Mouse (Mus musculus) kidney, postnatal 10 days (tissue): ENCODE results near the gene Sstr3.

Source experiments
- DNase-seq: peaks from one replicate; pipeline ENCODE4 v3.0.0; 2021; ENCODE audit warnings: mixed read lengths

Gene Sstr3

GRCm38 (mm10) chr15:78559141-78559979 is 14.9 kb upstream of the Sstr3 start:
- no peak for DNase-seq

DNA sequence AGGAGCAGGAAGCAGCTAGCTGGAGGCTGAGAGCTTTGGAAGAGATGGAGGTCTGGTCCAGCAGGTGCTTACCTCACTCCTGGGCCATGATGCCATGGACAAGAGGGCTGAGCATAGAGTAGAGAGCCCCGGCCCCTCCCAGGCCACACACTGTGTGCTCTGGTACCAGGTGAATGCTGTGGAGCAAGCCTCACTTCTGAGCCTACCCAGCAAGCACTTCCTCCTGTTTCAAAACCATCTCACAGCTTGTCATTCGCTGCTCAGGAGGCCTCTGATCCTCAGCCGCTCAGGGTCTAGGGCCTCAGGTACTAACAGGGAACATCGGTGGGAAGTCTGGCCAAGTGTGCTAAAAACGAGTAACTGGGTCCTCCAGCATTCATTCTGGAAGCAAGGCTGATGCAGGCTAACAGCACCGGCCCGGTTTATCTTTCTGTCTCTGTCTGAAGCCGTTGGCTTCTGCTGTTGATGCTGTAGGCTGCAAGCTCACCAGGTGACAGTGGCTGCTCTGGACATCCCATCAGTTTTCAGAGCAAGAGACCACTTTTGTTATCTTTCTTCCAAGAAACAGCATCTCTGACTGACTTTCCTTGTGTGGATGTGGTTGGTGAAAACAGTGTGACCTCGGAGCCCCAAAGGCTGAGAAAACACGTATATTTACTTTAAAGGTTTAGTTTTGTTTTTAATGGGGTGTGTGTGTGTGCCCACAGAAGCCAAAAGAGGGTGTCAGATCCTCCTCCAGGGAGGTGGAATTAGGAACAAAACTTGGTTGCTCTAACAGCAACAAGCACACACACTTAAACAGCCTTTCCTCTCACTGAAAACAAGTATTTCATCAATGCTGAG is 13.4 kb upstream of the Sstr3 start:
- DNase-seq, result no peak

DNA sequence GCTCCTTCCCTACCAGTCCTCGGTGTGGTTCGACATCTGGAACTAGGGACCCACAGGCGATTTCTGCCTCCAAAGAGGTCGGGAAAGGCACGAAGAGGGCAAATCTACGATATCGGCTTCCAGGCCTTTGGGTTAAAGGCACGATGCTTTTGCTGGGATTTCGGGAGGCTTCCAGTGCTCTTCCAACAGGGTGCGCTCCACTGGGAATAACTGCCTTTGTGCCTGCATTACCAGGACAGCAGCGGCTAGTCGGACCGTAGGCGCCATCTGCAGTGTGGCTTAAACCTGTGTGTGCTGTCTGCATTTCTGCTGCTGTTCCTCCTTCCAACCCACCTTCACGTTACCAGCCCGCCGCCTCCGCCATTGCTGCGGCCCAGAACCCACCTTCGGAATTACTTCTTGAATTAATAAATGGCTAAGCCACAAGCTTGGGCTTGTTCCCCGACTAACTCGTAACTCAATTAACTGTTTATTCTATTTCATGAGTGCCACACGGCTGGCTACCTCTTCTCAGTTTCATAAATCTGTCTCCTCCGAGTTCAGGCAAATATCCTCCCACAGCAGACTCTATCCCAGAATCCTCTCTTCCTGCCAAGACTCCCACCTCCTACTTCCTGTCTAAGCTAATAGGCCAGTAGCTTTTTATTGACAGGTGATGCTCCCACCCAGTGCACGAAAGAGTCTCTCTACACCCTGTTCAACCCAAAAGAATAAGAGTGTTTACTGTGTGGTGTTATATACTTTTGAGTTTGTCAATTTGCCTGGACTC is 10.2 kb upstream of the Sstr3 start:
- no peak for DNase-seq

DNA sequence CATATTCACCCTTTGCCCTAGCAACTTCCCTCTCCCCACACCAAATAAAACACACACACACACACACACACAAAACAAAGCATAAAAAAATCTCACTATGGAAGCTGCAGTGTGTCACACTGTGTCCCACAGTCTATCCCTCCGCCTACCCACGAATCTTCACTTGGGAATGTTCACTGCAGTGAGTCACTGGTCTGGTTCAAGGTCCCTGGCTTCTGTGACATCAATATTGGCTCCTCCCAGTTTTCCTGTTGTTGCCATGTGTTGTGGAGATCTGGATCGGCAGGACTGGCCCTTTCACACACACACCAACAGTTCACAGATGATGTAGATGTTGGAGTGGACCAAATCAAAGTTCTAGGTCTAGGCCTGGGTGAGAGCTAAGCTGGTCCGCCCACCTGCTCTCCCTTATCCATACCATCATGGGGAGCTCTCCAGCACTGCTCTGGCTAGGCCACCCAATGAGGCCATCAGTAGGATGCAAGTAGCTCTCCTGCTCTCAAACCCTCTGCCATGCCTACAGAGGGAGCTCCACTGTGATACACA is 4.8 kb upstream of the Sstr3 start:
- no peak for DNase-seq

DNA sequence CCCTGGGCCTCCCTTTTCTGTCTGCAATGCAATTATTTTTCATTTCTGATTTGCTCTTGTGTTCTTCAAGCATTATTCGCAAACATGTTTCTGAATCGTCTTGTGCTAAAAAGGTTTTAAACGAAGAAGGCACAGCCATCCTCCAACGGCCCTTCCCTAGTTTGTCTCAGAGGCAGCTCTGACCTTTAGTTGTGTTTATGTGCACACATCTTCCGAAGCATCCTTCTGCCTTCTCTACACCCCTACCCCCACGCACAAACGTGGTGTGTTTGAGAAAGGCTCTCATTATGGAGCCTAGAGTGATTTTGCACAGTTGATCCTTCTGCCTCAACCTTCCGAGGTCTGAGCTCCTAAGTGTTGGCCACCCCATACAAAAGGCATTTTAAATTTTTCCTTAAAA is 4.2 kb upstream of the Sstr3 start:
- DNase-seq, result no peak

DNA sequence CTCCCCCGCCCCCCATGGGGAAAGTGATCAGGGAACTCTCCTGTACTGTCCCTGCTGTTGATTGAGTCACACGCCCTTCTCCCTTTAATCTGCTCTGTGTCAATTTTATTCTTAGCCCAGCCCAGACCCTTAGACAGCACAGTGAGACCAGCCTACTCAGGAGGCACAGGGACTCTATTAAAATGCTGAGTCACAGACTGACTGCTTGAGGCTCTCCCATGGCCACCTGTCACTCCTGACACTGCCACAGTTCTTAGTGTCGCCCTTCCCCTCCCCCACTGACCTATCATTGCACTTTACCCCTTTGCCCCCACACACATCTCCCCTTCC is 3.8 kb upstream of the Sstr3 start:
- no peak for DNase-seq

DNA sequence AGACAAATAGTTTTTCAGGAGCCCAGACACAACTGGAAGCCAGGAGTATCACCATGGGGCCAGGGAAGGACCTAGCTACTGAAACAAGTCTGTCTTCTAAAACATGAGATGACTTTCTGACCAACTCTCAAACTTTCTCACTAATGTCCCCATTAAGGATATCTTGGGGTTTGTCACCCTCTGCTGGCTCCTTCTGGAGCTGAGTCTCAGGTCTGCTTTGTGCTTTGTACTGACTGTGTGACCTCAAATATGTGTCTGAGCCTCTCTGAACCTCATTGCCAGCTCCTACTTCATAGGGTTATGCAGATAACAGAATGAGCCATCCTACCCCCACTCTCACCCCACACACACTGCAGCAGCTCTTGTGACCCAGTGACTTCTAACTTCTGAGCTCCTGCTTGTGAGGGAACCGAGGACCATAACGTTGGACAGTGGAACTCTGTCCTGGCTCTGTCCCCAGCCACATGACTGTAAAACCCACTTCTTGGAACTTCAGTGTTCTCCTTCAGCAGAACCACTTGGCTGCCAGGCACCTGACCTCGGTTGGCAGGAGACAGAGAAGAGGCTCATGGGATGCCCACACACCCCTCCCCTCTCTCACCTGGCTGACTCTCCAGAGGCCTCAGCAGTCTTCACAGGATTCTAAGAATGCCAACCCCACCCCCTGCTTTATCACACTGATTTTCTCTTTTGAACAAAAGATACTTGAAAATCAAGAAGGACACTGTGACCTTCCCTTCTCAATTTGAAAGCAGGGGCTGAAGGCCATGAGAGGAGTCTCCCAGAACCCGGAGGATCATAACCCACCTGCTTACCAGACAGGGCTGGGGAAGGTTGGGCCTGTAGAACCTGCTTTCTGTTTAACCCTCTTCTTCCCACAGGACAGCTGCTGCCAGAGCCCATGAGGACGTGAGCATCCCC is 3.2 kb upstream of the Sstr3 start:
- DNase-seq, result peak; percentile 43

- no peak for DNase-seq
These were observed 1.6 kb upstream of the Sstr3 start for GRCm38 (mm10) chr15:78546060-78546459.

DNA sequence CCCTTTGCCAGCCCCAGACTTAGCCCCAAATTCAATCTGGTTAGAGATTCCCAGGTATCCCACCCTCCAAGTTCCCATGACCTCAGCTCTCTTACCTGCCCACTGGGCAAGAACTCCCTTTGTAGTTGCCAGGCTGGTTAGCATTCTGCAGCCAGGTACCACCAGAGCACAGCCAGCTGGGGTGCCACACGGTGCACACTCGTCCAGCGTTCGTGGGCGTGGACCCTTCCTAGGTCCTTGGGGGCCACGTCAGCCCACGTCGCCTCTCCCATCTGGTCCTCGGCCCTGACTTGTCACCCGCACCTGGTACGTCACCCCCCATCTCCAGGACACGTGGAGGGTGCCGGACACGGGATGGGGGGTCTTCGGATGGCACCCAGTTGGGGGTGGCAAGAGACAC is 444 bp downstream of the Sstr3 start:
- DNase-seq, result no peak

DNA sequence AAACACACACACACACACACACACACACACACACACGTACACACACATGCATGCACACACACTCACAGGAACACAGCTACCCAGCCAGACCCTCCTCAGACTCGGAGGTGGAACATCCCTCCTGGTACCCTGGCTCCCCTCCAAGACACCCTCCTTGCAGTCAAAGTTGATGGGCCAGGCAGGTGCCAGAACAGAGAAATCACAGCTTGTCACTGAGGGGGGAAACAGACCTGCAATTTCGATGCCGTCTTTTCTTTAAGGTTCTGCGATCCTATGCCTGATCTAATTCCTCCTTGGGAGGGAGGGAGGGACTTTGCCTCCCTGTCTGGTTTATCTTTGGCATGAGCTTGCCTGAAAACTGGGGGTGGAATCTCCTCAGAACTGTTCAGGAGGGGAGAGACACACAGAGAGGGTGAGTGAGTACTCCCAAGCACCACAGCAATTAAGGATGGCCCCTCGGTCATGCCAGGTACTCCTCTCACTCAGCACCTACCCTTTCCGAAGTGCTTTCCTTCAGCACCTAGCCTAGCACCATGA is 1.6 kb downstream of the Sstr3 start:
- no peak for DNase-seq

GRCm38 (mm10) chr15:78542098-78542766 is 2.3 kb downstream of the Sstr3 start:
- DNase-seq, result no peak

DNA sequence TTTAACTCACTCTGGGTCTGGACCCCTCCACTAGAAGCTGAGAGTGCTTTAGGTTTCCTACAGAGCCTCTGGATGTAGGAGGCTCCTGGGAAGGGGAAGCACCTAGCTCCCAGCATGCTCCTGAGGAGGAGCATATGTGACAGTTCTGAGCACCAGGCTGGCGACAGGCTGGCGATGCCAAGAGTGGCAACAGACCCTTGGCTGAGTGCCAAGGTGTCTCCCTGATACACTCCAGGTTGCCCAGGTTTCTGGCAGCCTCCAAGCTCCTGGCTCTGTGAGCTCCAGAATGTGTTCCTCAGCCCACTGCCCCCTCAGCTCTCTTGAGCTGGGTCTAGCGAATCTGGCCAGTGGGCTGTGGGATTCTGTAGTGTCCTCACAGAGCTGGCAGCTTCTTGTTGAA is 2.9 kb downstream of the Sstr3 start:
- no peak for DNase-seq

DNA sequence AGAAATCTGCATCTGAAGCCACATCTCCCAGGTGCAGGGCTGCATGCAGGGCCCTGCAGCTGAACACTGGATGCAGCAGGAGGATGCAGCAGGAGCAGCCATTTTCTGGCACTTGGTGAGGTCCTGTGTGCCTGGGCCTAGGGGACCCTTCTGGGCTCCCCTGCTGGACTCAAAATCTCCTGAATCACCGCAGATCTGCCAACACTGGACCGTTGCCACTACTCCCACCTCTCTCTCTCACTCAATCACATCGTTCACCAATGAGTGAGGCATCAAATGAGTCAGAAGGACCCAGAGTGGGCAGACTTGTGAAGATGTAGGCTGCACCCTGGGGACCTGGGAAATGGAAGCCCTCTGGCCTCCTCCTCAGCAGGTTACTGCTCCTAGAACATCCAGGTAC is 3.4 kb downstream of the Sstr3 start:
- no peak for DNase-seq

DNA sequence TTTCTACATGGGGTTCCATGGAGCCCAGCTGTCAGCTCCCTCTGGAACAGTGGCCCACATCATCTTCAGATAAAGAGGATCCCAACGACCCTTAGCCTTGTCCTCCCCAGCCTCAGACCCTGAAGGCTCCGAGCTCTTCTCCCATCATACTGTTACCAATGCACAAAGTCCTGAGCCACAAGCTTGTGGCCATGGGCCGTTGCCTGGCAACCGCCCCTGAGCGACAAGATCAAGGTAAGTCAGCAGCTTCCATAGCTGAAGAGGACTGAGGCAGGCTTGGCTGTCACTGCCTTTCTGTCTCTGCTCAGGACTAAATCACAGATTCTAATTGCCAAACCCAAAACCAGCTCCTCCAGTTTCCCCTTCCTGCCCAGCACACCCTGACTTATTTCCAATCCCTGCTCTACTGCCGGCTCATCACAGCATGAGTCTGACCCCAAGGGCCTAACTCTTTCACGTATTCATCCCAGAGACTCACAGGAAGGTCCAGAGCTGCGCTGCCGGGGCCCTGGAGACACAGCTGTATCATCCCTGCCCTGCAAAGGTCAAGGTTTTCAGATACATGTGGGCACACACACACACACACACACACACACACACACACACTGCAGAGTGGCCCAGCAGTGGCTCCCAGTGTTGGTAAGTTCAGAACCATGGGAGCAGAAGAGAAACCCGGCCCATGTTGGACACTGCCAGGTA is 8.6 kb downstream of the Sstr3 start:
- DNase-seq, result no peak

DNA sequence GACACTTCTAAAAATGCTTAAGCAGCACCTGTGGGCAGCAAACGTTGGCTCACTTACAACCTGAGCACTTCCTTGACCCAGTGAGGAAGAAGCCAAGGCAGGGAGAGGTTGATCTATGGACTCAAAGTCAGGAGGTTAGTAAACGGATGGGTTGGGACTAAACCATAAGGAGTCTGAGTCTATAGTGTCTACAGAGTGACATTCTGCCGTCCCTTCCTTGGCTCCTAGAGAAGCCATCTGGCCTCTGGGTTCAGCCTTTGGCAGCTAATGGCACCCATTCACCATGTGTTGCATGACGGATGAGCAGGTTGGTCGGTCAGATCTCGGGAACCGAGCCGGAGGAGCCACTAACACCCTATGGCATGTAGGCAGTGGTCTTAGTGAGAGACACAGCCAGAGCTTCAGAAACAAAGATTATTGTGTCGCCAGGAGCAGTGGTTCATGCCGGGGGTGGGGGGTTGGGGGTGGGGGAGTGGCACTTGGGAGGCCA is 11.1 kb downstream of the Sstr3 start:
- no peak for DNase-seq

DNA sequence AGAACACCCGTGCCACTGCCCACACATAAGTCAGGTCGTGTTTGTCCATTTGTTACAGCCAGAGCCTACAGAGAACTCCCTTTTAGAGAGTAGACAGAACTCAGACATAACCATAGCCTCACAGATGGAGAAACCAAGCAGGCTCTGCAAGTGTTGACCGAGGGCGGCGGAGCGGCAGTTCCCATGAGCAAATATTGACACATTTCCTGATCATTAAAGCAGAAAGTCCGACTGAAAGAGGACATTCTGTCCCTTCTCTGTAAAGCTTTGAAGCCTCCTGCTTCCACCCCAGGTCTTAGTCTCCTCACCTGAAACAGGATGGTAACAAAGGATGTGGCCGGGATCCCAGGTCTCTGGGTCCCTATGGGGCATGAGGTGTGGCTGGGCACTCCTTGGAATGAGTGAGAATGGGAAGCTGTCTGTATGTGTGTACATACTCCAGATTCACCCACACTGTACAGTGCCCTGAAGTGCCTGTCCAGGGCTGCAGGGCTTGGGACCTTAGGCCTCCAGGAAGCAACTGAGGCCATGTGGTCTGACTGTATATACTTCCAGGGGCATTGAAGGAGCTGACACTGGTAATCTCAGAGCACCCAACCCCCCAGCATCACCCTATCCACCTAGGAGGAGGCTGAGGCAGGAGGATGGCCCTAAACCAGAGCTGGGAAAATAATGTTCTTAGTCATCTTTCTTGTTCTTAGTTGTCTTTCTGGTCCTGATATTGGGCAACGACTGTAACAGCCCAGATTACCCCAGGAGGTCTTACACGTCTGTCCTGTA is 11.7 kb downstream of the Sstr3 start:
- DNase-seq, result no peak

DNA sequence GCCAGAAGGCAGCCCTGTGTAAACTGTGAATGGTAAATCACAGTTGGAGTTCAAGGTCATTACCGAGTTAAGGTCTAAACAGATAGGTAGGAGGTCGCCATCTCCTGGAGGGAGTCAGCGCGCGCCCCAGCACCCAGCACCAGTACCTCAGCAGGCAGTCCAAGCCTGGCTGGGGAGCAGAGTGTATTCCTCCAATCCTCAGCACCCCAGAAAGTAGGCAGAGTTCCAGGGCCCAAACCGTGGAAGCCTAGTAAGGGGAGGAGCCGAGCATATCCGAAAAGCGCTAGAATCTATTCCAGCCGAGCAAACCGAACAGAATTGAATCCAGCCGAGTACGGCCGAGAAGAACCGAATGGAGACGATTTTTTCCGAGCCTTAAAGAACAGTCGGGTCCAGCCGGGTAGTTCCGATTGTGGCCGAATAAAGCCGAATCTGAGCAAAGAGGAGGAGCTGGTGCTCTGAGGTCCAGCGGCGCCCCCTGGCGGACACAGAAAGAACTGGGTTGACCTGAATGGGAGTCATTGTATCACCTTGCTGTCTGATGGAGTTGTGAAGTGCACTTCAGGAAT is 12.5 kb downstream of the Sstr3 start:
- DNase-seq, result peak; percentile 99

DNA sequence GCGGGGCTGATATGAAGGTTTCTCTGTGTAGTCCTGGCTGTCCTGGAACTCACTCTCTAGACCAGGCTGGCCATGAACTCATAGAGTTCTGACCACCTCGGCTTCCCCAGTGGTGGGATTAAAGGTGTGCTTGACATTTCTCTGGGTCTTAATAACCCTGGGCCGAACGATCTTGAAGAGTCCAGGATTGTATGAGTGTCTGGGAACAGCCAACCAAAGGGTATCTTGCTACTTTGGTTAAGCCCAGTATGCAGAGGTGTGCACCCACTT is 13.1 kb downstream of the Sstr3 start:
- no peak for DNase-seq

- DNase-seq, result peak; percentile 81
These were observed 13.6 kb downstream of the Sstr3 start, which contains the start of gene C1qtnf6 for GRCm38 (mm10) chr15:78530671-78531450. C1qtnf6 (minus strand) TSS chr15:78531416.
